ENCODE assay signal across 8 mouse cellular contexts in genomic region chr3:93447138-93447841, GRCm38 (mm10). TPM values are rescaled to one million over a fixed set of nuclear protein-coding genes. Genes with fewer than 3 reads are reported as not detected.
DNase-seq lines count a peak whose midpoint lies in the region; ATAC-seq lines count a peak whose summit lies in the region.

No protein-coding gene starts in this region.

- peak overlapping the region; percentile 88 for H3K4me2 ChIP-seq in limb, embryonic 12.5 days
- peak overlapping the region; percentile 92 for H3K4me2 ChIP-seq in midbrain, embryonic 12.5 days (replicated peaks)
- H3K4me2 ChIP-seq in stomach, embryonic 16.5 days (ENCODE audit: low read depth, low read length): peak overlapping the region; percentile 71

- peaks cover 60% of the 10 kb centered on the region for H3K27me3 ChIP-seq in limb, embryonic 12.5 days
- peaks cover 58% of the 10 kb centered on the region for H3K27me3 ChIP-seq in midbrain, embryonic 12.5 days
- peaks cover 3% of the 10 kb centered on the region; the same call in 1 of the 2 replicates for H3K27me3 ChIP-seq in stomach, embryonic 16.5 days (ENCODE audit: control insufficient read depth, insufficient read depth, low read length)

- H3K9ac ChIP-seq in limb, embryonic 12.5 days (replicated peaks): peak overlapping the region; percentile 42; the same call in 1 of the 2 replicates
- H3K9ac ChIP-seq in midbrain, embryonic 12.5 days (replicated peaks): peak overlapping the region; percentile 39; the same call in 1 of the 2 replicates
- peak overlapping the region; percentile 68 for H3K9ac ChIP-seq in stomach, embryonic 16.5 days (ENCODE audit: low read length)

- H3K27ac ChIP-seq in limb, embryonic 12.5 days: no peak overlapping the region
- H3K27ac ChIP-seq in midbrain, embryonic 12.5 days (replicated peaks): no peak overlapping the region
- H3K27ac ChIP-seq in stomach, embryonic 16.5 days (ENCODE audit: low read length): peak overlapping the region; percentile 74

- no peak for ATAC-seq in CD4-positive, CD25-positive, alpha-beta regulatory T cell, adult 4 months
- ATAC-seq in limb, embryonic 12.5 days (ENCODE audit: insufficient number of reproducible peaks, insufficient read depth, low FRiP score, low TSS enrichment, low read depth): no peak; the same call in 1 of the 2 replicates
- ATAC-seq in midbrain, embryonic 12.5 days (ENCODE audit: low FRiP score, low read depth): peak; percentile 71
- peak; percentile 63 for ATAC-seq in stomach, embryonic 16.5 days (ENCODE audit: insufficient read depth, low FRiP score)

- H3K4me3 ChIP-seq in limb, embryonic 12.5 days (replicated peaks): peak overlapping the region; percentile 59
- H3K4me3 ChIP-seq in midbrain, embryonic 12.5 days: peak overlapping the region; percentile 59
- peak overlapping the region; percentile 70 for H3K4me3 ChIP-seq in stomach, embryonic 16.5 days (replicated peaks; ENCODE audit: low read length)

- under 1% methylated on average over 59 of the region's 59 CpGs for WGBS in limb, embryonic 12.5 days
- WGBS in midbrain, embryonic 12.5 days: under 1% methylated on average over 59 of the region's 59 CpGs
- under 1% methylated on average over 59 of the region's 59 CpGs for WGBS in stomach, embryonic 16.5 days

- H3K4me1 ChIP-seq in limb, embryonic 12.5 days (replicated peaks): peaks cover 18% of the 10 kb centered on the region; the same call in 1 of the 2 replicates
- peaks cover 16% of the 10 kb centered on the region; the same call in 1 of the 2 replicates for H3K4me1 ChIP-seq in midbrain, embryonic 12.5 days
- H3K4me1 ChIP-seq in stomach, embryonic 16.5 days (ENCODE audit: control insufficient read depth, insufficient read depth, low read length): peaks cover 21% of the 10 kb centered on the region

- H3K9me3 ChIP-seq in limb, embryonic 12.5 days: no peaks in the 10 kb centered on the region
- H3K9me3 ChIP-seq in midbrain, embryonic 12.5 days: no peaks in the 10 kb centered on the region
- H3K9me3 ChIP-seq in stomach, embryonic 16.5 days (replicated peaks; ENCODE audit: control insufficient read depth, low read length): no peaks in the 10 kb centered on the region

- peak; percentile 47 for DNase-seq in CD4-positive, CD25-positive, alpha-beta regulatory T cell, adult 2 months (ENCODE audit: low read depth, low spot score)
- peak; percentile 46 for DNase-seq in embryo, embryonic 11.5 days (ENCODE audit: low read depth, low spot score)
- peak; percentile 12 for DNase-seq in heart, adult 8-10 months (ENCODE audit: low spot score)
- DNase-seq in kidney, adult 8-10 months: peak; percentile 72 to 76

- H3K36me3 ChIP-seq in limb, embryonic 12.5 days: no peaks in the 10 kb centered on the region
- no peaks in the 10 kb centered on the region for H3K36me3 ChIP-seq in midbrain, embryonic 12.5 days
- no peaks in the 10 kb centered on the region for H3K36me3 ChIP-seq in stomach, embryonic 16.5 days (ENCODE audit: control insufficient read depth, insufficient read depth, low read length)

RNA-seq across cellular contexts. Expression of gene Tchh, which starts 5.2 kb away (rescaled TPM):
- not detected for polyA plus RNA-seq in CD4-positive, CD25-positive, alpha-beta regulatory T cell, adult 4 months (2017; shearing (Covaris generic))
- total RNA-seq in heart, adult 8-10 months (2022): under 1 TPM; 0.08 to 0.22 (median 0.14) TPM
- polyA plus RNA-seq in limb, embryonic 12.5 days (2016; fragmentation: Nextera tagmentation; extraction: Ambion mirVana): 0.58 and 0.71 TPM in 2 replicates
- polyA plus RNA-seq in midbrain, embryonic 12.5 days (2016; fragmentation: Nextera tagmentation; extraction: Ambion mirVana): 0.90 and 1.2 TPM in 2 replicates
- 2.4 and 2.6 TPM in 2 replicates for polyA plus RNA-seq in stomach, embryonic 16.5 days (2015; fragmentation: Nextera tagmentation; extraction: Ambion mirVana)

RNA-seq across cellular contexts. Expression of gene Tchhl1, which starts 21.3 kb away (rescaled TPM):
- not detected for polyA plus RNA-seq in CD4-positive, CD25-positive, alpha-beta regulatory T cell, adult 4 months (2017; shearing (Covaris generic))
- total RNA-seq in heart, adult 8-10 months (2022): not detected
- not detected in 2 replicates for polyA plus RNA-seq in limb, embryonic 12.5 days (2016; fragmentation: Nextera tagmentation; extraction: Ambion mirVana)
- not detected in 2 replicates for polyA plus RNA-seq in midbrain, embryonic 12.5 days (2016; fragmentation: Nextera tagmentation; extraction: Ambion mirVana)
- polyA plus RNA-seq in stomach, embryonic 16.5 days (2015; fragmentation: Nextera tagmentation; extraction: Ambion mirVana): not detected in 2 replicates

RNA-seq across cellular contexts. Expression of gene Rptn, which starts 53.8 kb away (rescaled TPM):
- polyA plus RNA-seq in CD4-positive, CD25-positive, alpha-beta regulatory T cell, adult 4 months (2017; shearing (Covaris generic)): not detected
- total RNA-seq in heart, adult 8-10 months (2022): not detected
- not detected in 2 replicates for polyA plus RNA-seq in limb, embryonic 12.5 days (2016; fragmentation: Nextera tagmentation; extraction: Ambion mirVana)
- not detected in 2 replicates for polyA plus RNA-seq in midbrain, embryonic 12.5 days (2016; fragmentation: Nextera tagmentation; extraction: Ambion mirVana)
- 30.5 and 60.5 TPM in 2 replicates for polyA plus RNA-seq in stomach, embryonic 16.5 days (2015; fragmentation: Nextera tagmentation; extraction: Ambion mirVana)

Comparison
In these comparisons a context has a peak if more than half of its experiments do, and no peak if none do; other contexts are left out.
1. DNase-seq: peak in every context shown above with its lines; median percentile 74 in kidney, adult 8-10 months; 47 in CD4-positive, CD25-positive, alpha-beta regulatory T cell, adult 2 months; 46 in embryo, embryonic 11.5 days; 12 in heart, adult 8-10 months.
2. ATAC-seq: peak in midbrain, embryonic 12.5 days (single experiment) and stomach, embryonic 16.5 days (single experiment); none in CD4-positive, CD25-positive, alpha-beta regulatory T cell, adult 4 months (single experiment) and limb, embryonic 12.5 days (single experiment).
3. RNA of gene Rptn, which starts 53.8 kb away (polyA plus RNA-seq): 30.5 to 60.5 TPM in stomach, embryonic 16.5 days; not detected in CD4-positive, CD25-positive, alpha-beta regulatory T cell, adult 4 months, not detected in limb, embryonic 12.5 days and not detected in midbrain, embryonic 12.5 days; every median in the first group is over 10 times any median in the second.
4. Peak in every context shown above with its lines, with median percentiles within 50 percentile points of each other: H3K4me2 ChIP-seq, H3K4me3 ChIP-seq and H3K9ac ChIP-seq.